Mouse (Mus musculus): ENCODE data around the gene H2-M5. TPM values are rescaled to one million over a fixed set of nuclear protein-coding genes. Genes with fewer than 3 reads are reported as not detected.

The H2-M5 gene
- polyA plus RNA-seq (2012; fragmentation: generic; extraction: Trizol) = under 1 TPM in 1 of 2 experiments, not detected in 1; 0.40 TPM

GRCm38 (mm10) chr17:36989437-36989836 lies at the start of gene H2-M5:
H2-M5 (minus strand) TSS chr17:36989537.

GRCm38 (mm10) chr17:37022628-37023576 lies 33.6 kb upstream of the H2-M5 start, which contains the start of gene Mog:
Mog (minus strand) TSS chr17:37023398.

GRCm38 (mm10) chr17:37000863-37001262 lies 11.5 kb upstream of the H2-M5 start, which contains the start of gene Zfp57:
Zfp57 (plus strand) TSS chr17:37001163.

GRCm38 (mm10) chr17:36981221-36981813 lies 8.0 kb downstream of the H2-M5 start, which contains the start of gene 2410137M14Rik:
2410137M14Rik (minus strand) TSS chr17:36981237.

GRCm38 (mm10) chr17:36957999-36958743 lies 31.2 kb downstream of the H2-M5 start, which contains the start of the genes Znrd1 and Znrd1as:
Znrd1 (minus strand) TSS chr17:36958559.
Znrd1as (plus strand) TSS chr17:36958592.

GRCm38 (mm10) chr17:36950981-36951947 lies 38.1 kb downstream of the H2-M5 start, which contains the start of gene Ppp1r11:
Ppp1r11 (minus strand) TSS chr17:36951741.

GRCm38 (mm10) chr17:36942791-36943471 lies 46.4 kb downstream of the H2-M5 start, which contains the start of gene Rnf39:
Rnf39 (plus strand) TSS chr17:36942918.

Other genes with a start within 250 kb of the H2-M5 start
- gene H2-M10.5, start 216.6 kb downstream of the H2-M5 start, polyA plus RNA-seq (2012; fragmentation: generic; extraction: Trizol) = not detected
- gene H2-M10.6, start 177.4 kb downstream of the H2-M5 start, polyA plus RNA-seq (2012; fragmentation: generic; extraction: Trizol) = not detected
- 10 to 100 TPM in 1 of 2 experiments, 1 to 10 TPM in 1; 8.2 to 32.7 TPM for gene Trim26, start 152.4 kb downstream of the H2-M5 start, polyA plus RNA-seq (2012; fragmentation: generic; extraction: Trizol)
- gene Trim15, start 122.3 kb downstream of the H2-M5 start, polyA plus RNA-seq (2012; fragmentation: generic; extraction: Trizol) = not detected
- under 1 TPM in 1 of 2 experiments, not detected in 1; 0.01 TPM for gene Trim10, start 120.0 kb downstream of the H2-M5 start, polyA plus RNA-seq (2012; fragmentation: generic; extraction: Trizol)
- gene Trim40, start 99.4 kb downstream of the H2-M5 start, polyA plus RNA-seq (2012; fragmentation: generic; extraction: Trizol) = not detected
- gene Trim31, start 91.4 kb downstream of the H2-M5 start, polyA plus RNA-seq (2012; fragmentation: generic; extraction: Trizol) = not detected
- gene Rnf39, start 46.6 kb downstream of the H2-M5 start, polyA plus RNA-seq (2012; fragmentation: generic; extraction: Trizol) = under 1 TPM; 0.05 to 0.08 TPM
- gene Ppp1r11, start 37.8 kb downstream of the H2-M5 start, polyA plus RNA-seq (2012; fragmentation: generic; extraction: Trizol) = 100 to 1,000 TPM; 197 to 372 TPM
- gene Znrd1, start 31.0 kb downstream of the H2-M5 start, polyA plus RNA-seq (2012; fragmentation: generic; extraction: Trizol) = 100 to 1,000 TPM in 1 of 2 experiments, 10 to 100 TPM in 1; 84.4 to 119 TPM
- 1 to 10 TPM in 1 of 2 experiments, under 1 TPM in 1; 0.77 to 7.1 TPM for gene Znrd1as, start 30.9 kb downstream of the H2-M5 start, polyA plus RNA-seq (2012; fragmentation: generic; extraction: Trizol)
- not detected for gene 2410137M14Rik, start 8.3 kb downstream of the H2-M5 start, polyA plus RNA-seq (2012; fragmentation: generic; extraction: Trizol)
- gene Zfp57, start 11.6 kb upstream of the H2-M5 start, polyA plus RNA-seq (2012; fragmentation: generic; extraction: Trizol) = 1 to 10 TPM; 4.6 to 6.5 TPM
- under 1 TPM in 1 of 2 experiments, not detected in 1; 0.04 TPM for gene Mog, start 33.9 kb upstream of the H2-M5 start, polyA plus RNA-seq (2012; fragmentation: generic; extraction: Trizol)
- gene Gabbr1, start 56.4 kb upstream of the H2-M5 start, polyA plus RNA-seq (2012; fragmentation: generic; extraction: Trizol) = 10 to 100 TPM in 1 of 2 experiments, 1 to 10 TPM in 1; 2.5 to 13.3 TPM
- gene Olfr90, start 99.0 kb upstream of the H2-M5 start, polyA plus RNA-seq (2012; fragmentation: generic; extraction: Trizol) = not detected
- gene Olfr91, start 108.7 kb upstream of the H2-M5 start, polyA plus RNA-seq (2012; fragmentation: generic; extraction: Trizol) = not detected
- gene Olfr92, start 130.6 kb upstream of the H2-M5 start, polyA plus RNA-seq (2012; fragmentation: generic; extraction: Trizol) = not detected
- gene Olfr93, start 172.0 kb upstream of the H2-M5 start, polyA plus RNA-seq (2012; fragmentation: generic; extraction: Trizol) = not detected
- gene Ubd, start 204.4 kb upstream of the H2-M5 start, polyA plus RNA-seq (2012; fragmentation: generic; extraction: Trizol) = under 1 TPM in 1 of 2 experiments, not detected in 1; 0.34 TPM
- gene Olfr94, start 211.5 kb upstream of the H2-M5 start, polyA plus RNA-seq (2012; fragmentation: generic; extraction: Trizol) = not detected
- not detected for gene Olfr95, start 223.6 kb upstream of the H2-M5 start, polyA plus RNA-seq (2012; fragmentation: generic; extraction: Trizol)
- gene Olfr96, start 230.6 kb upstream of the H2-M5 start, polyA plus RNA-seq (2012; fragmentation: generic; extraction: Trizol) = not detected
- not detected for gene Olfr97, start 247.8 kb upstream of the H2-M5 start, polyA plus RNA-seq (2012; fragmentation: generic; extraction: Trizol)

All from C3H10T1/2 (cell line).